Mouse (Mus musculus): ENCODE measurements around the gene Tk2. TPM values are rescaled to one million over a fixed set of nuclear protein-coding genes. Genes with fewer than 3 reads are reported as not detected.
"Not testable (repeated sequence)": the region's sequence is repeated elsewhere in the genome, so short reads cannot be mapped to it uniquely, and the experiment has no call there.

Tk2 gene
- 5.3 and 5.6 TPM in 2 replicates for polyA plus RNA-seq (2012; rRNA removed)

- Histone ChIP-seq H3K4me3 (ENCODE audit: low read depth, low read length) (peak within 1 kb of the TSS; percentile 94), H3K4me1 (ENCODE audit: control insufficient read depth, insufficient read depth, insufficient read length, low read length) (peaks cover 2% of the 10 kb centered on the region), H3K27ac (ENCODE audit: insufficient read depth, low read depth, low read length) (peak within 1 kb of the TSS; percentile 66), H3K36me3 (ENCODE audit: control insufficient read depth, insufficient read depth, low read length) (no peaks in the 10 kb centered on the region), H3K27me3 (ENCODE audit: control insufficient read depth, insufficient read depth, low read length) (0 out of 2 replicates have a peak, but pooled peaks cover 2% of the 10 kb centered on the region)
- WGBS, result 1% methylated on average over 28 of the region's 28 CpGs
- TF ChIP-seq CTCF (IDR thresholded peaks at IDR 0.05; ENCODE audit: extremely low read depth, insufficient read length, insufficient replicate concordance, low read depth, low read length) (no peak), POLR2A (IDR thresholded peaks at IDR 0.05; ENCODE audit: low read depth, low read length) (peak; percentile 83)
Measured at GRCm38 (mm10) chr8:104248276-104248675, at the start of gene Tk2. Tk2 (minus strand) TSS chr8:104248558.

- TF ChIP-seq POLR2A (IDR thresholded peaks at IDR 0.05; ENCODE audit: low read depth, low read length) (no peak), CTCF (IDR thresholded peaks at IDR 0.05; ENCODE audit: extremely low read depth, insufficient read length, insufficient replicate concordance, low read depth, low read length) (no peak)
- no peak overlapping the region for H3K4me3 ChIP-seq (ENCODE audit: low read depth, low read length)
- 59% methylated on average over 1 of the region's 1 CpGs for WGBS
Measured at GRCm38 (mm10) chr8:104294396-104294795, 46.0 kb upstream of the Tk2 start.

DNA sequence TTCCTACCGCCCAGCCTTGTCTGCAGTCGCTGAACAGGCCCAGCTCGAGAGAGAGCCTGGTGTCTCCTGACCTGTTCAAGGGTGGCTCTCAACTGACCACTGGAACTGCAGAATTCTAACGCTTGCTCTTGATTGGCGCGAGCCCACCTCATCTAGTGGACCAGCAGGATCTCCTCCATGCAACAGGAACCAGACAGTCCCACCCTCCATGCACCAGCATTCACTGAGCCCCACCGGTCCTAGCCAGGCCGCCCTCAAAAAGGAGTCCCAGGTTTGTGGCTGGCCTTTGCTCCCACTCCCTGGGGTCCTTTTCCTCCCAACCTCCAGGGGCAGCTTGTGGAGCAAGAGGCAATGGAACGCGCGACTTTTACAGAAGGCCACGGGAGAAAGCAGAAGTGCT lies 44.7 kb upstream of the Tk2 start, which contains the start of gene Cmtm2a:
Gene Cmtm2a, minus strand, starts transcription at position 101 of the 400 bp plus-strand sequence.
- not testable (repeated sequence) for H3K4me3 ChIP-seq (ENCODE audit: low read depth, low read length)

More at GRCm38 (mm10) chr8:104294396-104294795, 46.0 kb upstream of the Tk2 start:
- Histone ChIP-seq H3K27ac (ENCODE audit: insufficient read depth, low read depth, low read length) (no peak overlapping the region), H3K4me1 (ENCODE audit: control insufficient read depth, insufficient read depth, insufficient read length, low read length) (peaks cover 3% of the 10 kb centered on the region; the same call in 1 of the 2 replicates), H3K27me3 (ENCODE audit: control insufficient read depth, insufficient read depth, low read length) (no peaks in the 10 kb centered on the region), H3K36me3 (ENCODE audit: control insufficient read depth, insufficient read depth, low read length) (no peaks in the 10 kb centered on the region)

GRCm38 (mm10) chr8:104268937-104269440 lies 20.6 kb upstream of the Tk2 start:
- Histone ChIP-seq H3K4me1 (ENCODE audit: control insufficient read depth, insufficient read depth, insufficient read length, low read length) (no peaks in the 10 kb centered on the region), H3K27me3 (ENCODE audit: control insufficient read depth, insufficient read depth, low read length) (no peaks in the 10 kb centered on the region), H3K36me3 (ENCODE audit: control insufficient read depth, insufficient read depth, low read length) (no peaks in the 10 kb centered on the region), H3K27ac (ENCODE audit: insufficient read depth, low read depth, low read length) (no peak overlapping the region), H3K4me3 (ENCODE audit: low read depth, low read length) (no peak overlapping the region)
- whole genome bisulfite sequencing, result 80% methylated on average over 6 of the region's 6 CpGs
- no peak for TF ChIP-seq POLR2A (IDR thresholded peaks at IDR 0.05; ENCODE audit: low read depth, low read length)
- no peak for TF ChIP-seq CTCF (IDR thresholded peaks at IDR 0.05; ENCODE audit: extremely low read depth, insufficient read length, insufficient replicate concordance, low read depth, low read length)

More for the DNA sequence above, 44.7 kb upstream of the Tk2 start, which contains the start of gene Cmtm2a:
- H3K27ac ChIP-seq (ENCODE audit: insufficient read depth, low read depth, low read length); H3K4me1 ChIP-seq (ENCODE audit: control insufficient read depth, insufficient read depth, insufficient read length, low read length); H3K36me3 ChIP-seq (ENCODE audit: control insufficient read depth, insufficient read depth, low read length); H3K27me3 ChIP-seq (ENCODE audit: control insufficient read depth, insufficient read depth, low read length): not testable (repeated sequence)
- WGBS, result 85% methylated on average over 12 of the region's 12 CpGs

DNA sequence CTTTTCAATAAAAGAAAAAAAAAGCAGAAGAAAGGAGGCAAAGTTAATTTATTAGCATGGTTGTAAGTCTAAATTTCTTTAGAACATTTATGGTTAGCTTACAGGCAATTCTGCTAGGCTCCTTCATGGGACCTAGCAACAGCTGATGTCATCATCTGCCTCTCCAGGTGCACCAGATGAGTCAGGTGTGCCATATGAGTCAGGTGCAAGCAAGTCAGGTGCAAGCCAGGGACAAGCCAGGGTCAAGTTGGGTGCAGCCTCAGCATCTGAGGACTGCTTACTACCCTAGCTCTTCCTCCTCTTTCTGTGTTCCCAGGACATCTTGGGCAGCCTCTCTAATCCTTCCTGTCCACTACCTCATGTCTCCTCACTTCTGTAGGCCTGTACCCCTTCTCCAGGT lies 20.0 kb upstream of the Tk2 start:
- no peak overlapping the region for H3K27ac ChIP-seq (ENCODE audit: insufficient read depth, low read depth, low read length)
- no peaks in the 10 kb centered on the region; the same call in 1 of the 2 replicates for H3K36me3 ChIP-seq (ENCODE audit: control insufficient read depth, insufficient read depth, low read length)
- H3K4me1 ChIP-seq (ENCODE audit: control insufficient read depth, insufficient read depth, insufficient read length, low read length), result no peaks in the 10 kb centered on the region
- no peak overlapping the region for H3K4me3 ChIP-seq (ENCODE audit: low read depth, low read length)
- no peaks in the 10 kb centered on the region for H3K27me3 ChIP-seq (ENCODE audit: control insufficient read depth, insufficient read depth, low read length)
- no peak for TF ChIP-seq POLR2A (IDR thresholded peaks at IDR 0.05; ENCODE audit: low read depth, low read length)
- no peak for TF ChIP-seq CTCF (IDR thresholded peaks at IDR 0.05; ENCODE audit: extremely low read depth, insufficient read length, insufficient replicate concordance, low read depth, low read length)

DNA sequence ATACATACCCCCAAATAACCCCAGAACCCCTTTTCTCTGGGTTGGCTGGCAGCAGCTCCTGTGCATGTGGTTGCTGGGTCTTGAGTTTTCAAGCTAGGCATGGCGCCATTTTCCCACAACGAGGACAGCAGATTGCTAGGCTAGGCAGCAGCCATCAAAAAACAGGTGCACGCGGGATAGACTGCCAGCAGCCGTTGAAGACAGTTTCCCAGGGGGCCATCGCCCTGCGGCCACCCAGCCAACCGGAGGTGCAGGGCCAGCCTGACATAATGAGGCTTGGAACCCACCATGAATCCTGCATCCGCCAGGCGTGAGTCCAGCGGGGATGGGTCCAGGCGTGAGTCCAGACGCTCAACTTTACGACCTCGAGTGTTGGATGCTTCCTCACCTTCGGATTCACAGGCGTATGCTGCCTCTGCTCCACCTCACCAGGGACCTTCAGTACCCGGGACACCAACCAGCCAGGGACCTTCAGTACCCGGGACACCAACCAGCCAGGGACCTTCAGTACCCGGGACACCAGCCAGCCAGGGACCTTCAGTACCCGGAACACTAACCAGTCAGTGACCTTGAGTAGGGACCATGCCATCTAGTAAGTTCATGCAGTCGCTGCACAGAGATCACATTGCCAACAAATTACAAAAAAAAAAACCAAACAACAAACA lies 16.0 kb upstream of the Tk2 start:
- not testable (repeated sequence) for H3K27me3 ChIP-seq (ENCODE audit: control insufficient read depth, insufficient read depth, low read length); H3K4me3 ChIP-seq (ENCODE audit: low read depth, low read length); H3K36me3 ChIP-seq (ENCODE audit: control insufficient read depth, insufficient read depth, low read length); H3K27ac ChIP-seq (ENCODE audit: insufficient read depth, low read depth, low read length); H3K4me1 ChIP-seq (ENCODE audit: control insufficient read depth, insufficient read depth, insufficient read length, low read length)
- 94% methylated on average over 22 of the region's 22 CpGs for WGBS

GRCm38 (mm10) chr8:104261802-104262201 lies 13.4 kb upstream of the Tk2 start:
- not testable (repeated sequence) for H3K4me1 ChIP-seq (ENCODE audit: control insufficient read depth, insufficient read depth, insufficient read length, low read length); H3K36me3 ChIP-seq (ENCODE audit: control insufficient read depth, insufficient read depth, low read length); H3K27ac ChIP-seq (ENCODE audit: insufficient read depth, low read depth, low read length); H3K4me3 ChIP-seq (ENCODE audit: low read depth, low read length); H3K27me3 ChIP-seq (ENCODE audit: control insufficient read depth, insufficient read depth, low read length)
- WGBS, result 95% methylated on average over 5 of the region's 5 CpGs

DNA sequence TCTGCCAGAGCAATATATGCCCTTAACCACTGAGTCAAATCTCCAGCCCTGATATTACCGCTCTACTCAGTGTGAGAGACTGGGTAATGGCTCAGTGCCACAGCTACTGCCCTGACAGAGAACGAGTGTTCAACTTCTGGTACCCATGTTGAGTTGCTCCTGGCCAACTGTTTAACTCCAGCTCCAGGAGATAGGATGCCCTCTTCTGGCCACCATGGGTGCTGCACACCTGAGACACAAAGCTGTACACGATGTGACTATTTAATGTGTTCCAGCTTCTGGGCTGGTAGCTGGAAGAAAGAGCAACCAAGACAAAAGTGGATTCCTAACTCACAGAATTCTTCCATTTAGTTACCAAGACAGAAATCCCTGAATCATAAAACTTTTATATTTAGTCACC lies 4.7 kb upstream of the Tk2 start:
- H3K27me3 ChIP-seq (ENCODE audit: control insufficient read depth, insufficient read depth, low read length), result no peaks in the 10 kb centered on the region
- H3K4me3 ChIP-seq (ENCODE audit: low read depth, low read length), result no peak overlapping the region
- H3K4me1 ChIP-seq (ENCODE audit: control insufficient read depth, insufficient read depth, insufficient read length, low read length), result peaks cover 2% of the 10 kb centered on the region
- WGBS, result 86% methylated on average over 3 of the region's 3 CpGs
- TF ChIP-seq POLR2A (IDR thresholded peaks at IDR 0.05; ENCODE audit: low read depth, low read length), result no peak
- peak; percentile 51; the same call in 1 of the 2 replicates for TF ChIP-seq CTCF (IDR thresholded peaks at IDR 0.05; ENCODE audit: extremely low read depth, insufficient read length, insufficient replicate concordance, low read depth, low read length)
- peaks cover under 1% of the 10 kb centered on the region for H3K36me3 ChIP-seq (ENCODE audit: control insufficient read depth, insufficient read depth, low read length)
- no peak overlapping the region for H3K27ac ChIP-seq (ENCODE audit: insufficient read depth, low read depth, low read length)
